Mouse (Mus musculus): Measurements from ENCODE around the gene Serpina9.

DNA sequence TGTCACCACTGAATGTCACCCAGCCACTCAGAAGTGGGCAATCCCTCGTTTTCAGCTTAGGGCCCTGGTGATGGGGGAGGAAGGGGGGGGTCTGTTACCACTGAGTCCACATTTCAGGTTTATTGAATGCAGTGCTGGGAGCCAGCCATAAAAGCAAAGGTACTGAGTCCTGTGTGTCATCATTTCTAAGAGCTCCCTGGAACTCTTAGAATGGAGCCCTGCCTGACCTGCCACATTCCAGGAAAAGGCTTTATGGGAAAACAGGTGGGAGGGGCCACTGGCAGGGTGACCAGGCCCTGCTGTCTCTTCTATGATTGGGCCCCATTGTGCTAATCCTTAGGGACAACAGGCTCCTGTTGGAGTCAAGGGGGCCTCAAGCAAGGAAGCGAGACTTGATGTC is 17.0 kb downstream of the Serpina9 start:
- no peak for TF ChIP-seq CTCF (IDR thresholded peaks at IDR 0.05; ENCODE audit: extremely low read depth, insufficient read depth, low read length)
- no peak for TF ChIP-seq POLR2A (IDR thresholded peaks at IDR 0.05; ENCODE audit: extremely low read depth, insufficient read depth, low read length)
